Mouse (Mus musculus): ENCODE measurements around the gene March5. TPM values are rescaled to one million over a fixed set of nuclear protein-coding genes. Genes with fewer than 3 reads are reported as not detected.

The March5 gene
- polyA plus RNA-seq, 1 experiment from 2014 or later: 123 TPM

GRCm38 (mm10) chr19:37248199-37248598, 40.9 kb downstream of the March5 start:
- 76% methylated on average over 3 of the region's 3 CpGs for WGBS
- no peaks in the 10 kb centered on the region for H3K4me1 ChIP-seq
- DNase-seq (ENCODE audit: low spot score): no peak

GRCm38 (mm10) chr19:37252104-37252503, 44.8 kb downstream of the March5 start:
- no peaks in the 10 kb centered on the region for H3K4me1 ChIP-seq
- no peaks in the 10 kb centered on the region for H3K27me3 ChIP-seq (replicated peaks; ENCODE audit: low read depth, poor library complexity, severe bottlenecking)
- H3K9me3 ChIP-seq: no peaks in the 10 kb centered on the region
- no peaks in the 10 kb centered on the region for H3K36me3 ChIP-seq (replicated peaks)
- H3K4me3 ChIP-seq: no peak overlapping the region
- no peak for DNase-seq (ENCODE audit: low spot score)
- no peak overlapping the region for H3K27ac ChIP-seq (replicated peaks)
- WGBS: 67% methylated on average over 6 of the region's 6 CpGs

More at GRCm38 (mm10) chr19:37248199-37248598, 40.9 kb downstream of the March5 start:
- Histone ChIP-seq H3K36me3 (replicated peaks) (no peaks in the 10 kb centered on the region), H3K27ac (replicated peaks) (no peak overlapping the region), H3K9me3 (no peaks in the 10 kb centered on the region), H3K27me3 (replicated peaks; ENCODE audit: low read depth, poor library complexity, severe bottlenecking) (no peaks in the 10 kb centered on the region), H3K4me3 (no peak overlapping the region)

GRCm38 (mm10) chr19:37255321-37255720, 48.0 kb downstream of the March5 start:
- H3K9me3 ChIP-seq: no peaks in the 10 kb centered on the region
- no peak for DNase-seq (ENCODE audit: low spot score)
- 89% methylated on average over 9 of the region's 9 CpGs for WGBS
- no peak overlapping the region for H3K27ac ChIP-seq (replicated peaks)
- H3K4me1 ChIP-seq: no peaks in the 10 kb centered on the region
- H3K4me3 ChIP-seq: no peak overlapping the region
- no peaks in the 10 kb centered on the region for H3K36me3 ChIP-seq (replicated peaks)
- H3K27me3 ChIP-seq (replicated peaks; ENCODE audit: low read depth, poor library complexity, severe bottlenecking): no peaks in the 10 kb centered on the region

- Histone ChIP-seq H3K27ac (replicated peaks) (no peak overlapping the region), H3K27me3 (replicated peaks; ENCODE audit: low read depth, poor library complexity, severe bottlenecking) (no peaks in the 10 kb centered on the region), H3K9me3 (no peaks in the 10 kb centered on the region), H3K4me1 (peaks cover 4% of the 10 kb centered on the region; the same call in 1 of the 2 replicates), H3K4me3 (no peak overlapping the region), H3K36me3 (replicated peaks) (no peaks in the 10 kb centered on the region)
- WGBS: 40% methylated on average over 4 of the region's 4 CpGs
- no peak for DNase-seq (ENCODE audit: low spot score)
Observed at GRCm38 (mm10) chr19:37262389-37262788, 55.0 kb downstream of the March5 start.

- peaks cover 5% of the 10 kb centered on the region for H3K36me3 ChIP-seq (replicated peaks)
- no peak overlapping the region for H3K4me3 ChIP-seq
- no peaks in the 10 kb centered on the region for H3K27me3 ChIP-seq (replicated peaks; ENCODE audit: low read depth, poor library complexity, severe bottlenecking)
- H3K27ac ChIP-seq (replicated peaks): no peak overlapping the region
- H3K9me3 ChIP-seq: no peaks in the 10 kb centered on the region
- H3K4me1 ChIP-seq: peaks cover 4% of the 10 kb centered on the region; the same call in 1 of the 2 replicates
- 68% methylated on average over 8 of the region's 8 CpGs for WGBS
- DNase-seq (ENCODE audit: low spot score): no peak
Observed at GRCm38 (mm10) chr19:37263566-37263942, 56.2 kb downstream of the March5 start.

GRCm38 (mm10) chr19:37263943-37264897, 56.9 kb downstream of the March5 start:
- Histone ChIP-seq H3K27me3 (replicated peaks; ENCODE audit: low read depth, poor library complexity, severe bottlenecking) (no peaks in the 10 kb centered on the region), H3K4me3 (no peak overlapping the region), H3K27ac (replicated peaks) (no peak overlapping the region), H3K9me3 (no peaks in the 10 kb centered on the region), H3K36me3 (replicated peaks) (peaks cover 11% of the 10 kb centered on the region), H3K4me1 (peaks cover 4% of the 10 kb centered on the region; the same call in 1 of the 2 replicates)
- DNase-seq (ENCODE audit: low spot score): no peak
- 74% methylated on average over 23 of the region's 23 CpGs for WGBS

GRCm38 (mm10) chr19:37265333-37266103, 58.2 kb downstream of the March5 start:
- no peaks in the 10 kb centered on the region for H3K9me3 ChIP-seq
- peak; percentile 76 for DNase-seq (ENCODE audit: low spot score)
- H3K27ac ChIP-seq (replicated peaks): no peak overlapping the region
- H3K27me3 ChIP-seq (replicated peaks; ENCODE audit: low read depth, poor library complexity, severe bottlenecking): no peaks in the 10 kb centered on the region
- H3K4me3 ChIP-seq: no peak overlapping the region
- H3K4me1 ChIP-seq: peaks cover 4% of the 10 kb centered on the region; the same call in 1 of the 2 replicates
- 38% methylated on average over 10 of the region's 10 CpGs for WGBS
- H3K36me3 ChIP-seq (replicated peaks): peaks cover 13% of the 10 kb centered on the region

- Histone ChIP-seq H3K4me1 (peaks cover 3% of the 10 kb centered on the region; the same call in 1 of the 2 replicates), H3K9me3 (no peaks in the 10 kb centered on the region), H3K36me3 (replicated peaks) (peaks cover 20% of the 10 kb centered on the region), H3K27me3 (replicated peaks; ENCODE audit: low read depth, poor library complexity, severe bottlenecking) (no peaks in the 10 kb centered on the region), H3K27ac (replicated peaks) (no peak overlapping the region), H3K4me3 (no peak overlapping the region)
- no peak for DNase-seq (ENCODE audit: low spot score)
- WGBS: 91% methylated on average over 16 of the region's 16 CpGs
Observed at GRCm38 (mm10) chr19:37269106-37269505, 61.8 kb downstream of the March5 start.

Other genes starting within 250 kb of the March5 start
- 0.55 and 0.76 TPM in 2 replicates for gene Cpeb3, start 1.1 kb downstream of the March5 start, polyA plus RNA-seq (2016; fragmentation: Nextera tagmentation; extraction: Ambion mirVana)
- gene Ide, start 130.3 kb downstream of the March5 start, polyA plus RNA-seq (2016; fragmentation: Nextera tagmentation; extraction: Ambion mirVana): 40.9 and 49.6 TPM in 2 replicates
- gene Kif11, start 168.9 kb downstream of the March5 start, polyA plus RNA-seq (2016; fragmentation: Nextera tagmentation; extraction: Ambion mirVana): 86.0 and 87.4 TPM in 2 replicates
- 5.3 and 5.7 TPM in 2 replicates for gene Hhex, start 227.3 kb downstream of the March5 start, polyA plus RNA-seq (2016; fragmentation: Nextera tagmentation; extraction: Ambion mirVana)